Mouse (Mus musculus) heart, embryonic 11.5 days (tissue): ENCODE results near the gene Dhrs13. TPM values are rescaled to one million over a fixed set of nuclear protein-coding genes. Genes with fewer than 3 reads are reported as not detected.

Source experiments
- microRNA counts: library from miRNA; unstranded; fragments of <30 nt; microRNA quantifications from one replicate; lab custom pipeline; 2015
- microRNA-seq: library from miRNA; unstranded; fragments of <30 nt; microRNA quantifications from one replicate; pipeline ENCODE4, GENCODE M21; 2016; ENCODE audit warnings: borderline number of aligned reads
- polyA plus RNA-seq: library from polyadenylated mRNA; unstranded; fragments of >200 nt; fragmentation: Nextera tagmentation; extraction: Ambion mirVana; gene quantifications from 2 replicates; pipeline ENCODE4 v1.2.1, GENCODE M21; 2014

Gene Dhrs13
- polyA plus RNA-seq, 1 experiment from 2014 or later: 15.8 TPM

MicroRNAs encoded within 50 kb of the gene (microRNA counts, 519-probe panel; counts per million panel counts)
- microRNA mmu-miR-144 (lab: Ali Mortazavi, UCI): 6,304 counts per million, percentile 81 among the panel's probes with 10 or more counts
- microRNA mmu-miR-451 (lab: Ali Mortazavi, UCI): 5,112 counts per million, percentile 53 among the panel's probes with 10 or more counts

Small RNA genes lying within 50 kb of the gene (microRNA-seq; reads per million reads assigned to microRNA genes)
- gene Mir144 (200 reads per million, percentile 70 among the genes with 10 or more reads in this experiment), gene Mir451a (not detected), gene Mir451b (not detected)

Other genes with a start within 250 kb of the Dhrs13 start
- gene Gm10277, start 244.5 kb upstream of the Dhrs13 start, polyA plus RNA-seq: 0.55 and 0.87 TPM in 2 replicates
- gene Pipox, start 138.2 kb upstream of the Dhrs13 start, polyA plus RNA-seq: 1.8 and 2.4 TPM in 2 replicates
- gene Sez6, start 101.5 kb upstream of the Dhrs13 start, polyA plus RNA-seq: 0.09 TPM in 1 of 2 replicates, not detected in the other
- gene Phf12, start 49.5 kb upstream of the Dhrs13 start, polyA plus RNA-seq: 9.1 and 14.2 TPM in 2 replicates
- gene Flot2, start 5.7 kb downstream of the Dhrs13 start, polyA plus RNA-seq: 62.0 and 67.1 TPM in 2 replicates
- gene Eral1, start 48.1 kb downstream of the Dhrs13 start, polyA plus RNA-seq: 25.6 and 27.0 TPM in 2 replicates
- 22.4 and 26.9 TPM in 2 replicates for gene Fam222b, start 62.4 kb downstream of the Dhrs13 start, polyA plus RNA-seq
- 34.2 and 38.4 TPM in 2 replicates for gene Traf4, start 133.3 kb downstream of the Dhrs13 start, polyA plus RNA-seq
- gene Nek8, start 144.4 kb downstream of the Dhrs13 start, polyA plus RNA-seq: 9.9 and 10.6 TPM in 2 replicates
- gene Tlcd1, start 144.4 kb downstream of the Dhrs13 start, polyA plus RNA-seq: 16.1 and 16.3 TPM in 2 replicates
- 1,064 and 1,178 TPM in 2 replicates for gene Rpl23a, start 151.3 kb downstream of the Dhrs13 start, polyA plus RNA-seq
- gene Rab34, start 156.2 kb downstream of the Dhrs13 start, polyA plus RNA-seq: 62.2 and 62.5 TPM in 2 replicates
- gene Proca1, start 161.1 kb downstream of the Dhrs13 start, polyA plus RNA-seq: 4.2 TPM in 2 replicates
- gene Sdf2, start 213.5 kb downstream of the Dhrs13 start, polyA plus RNA-seq: 50.2 and 55.1 TPM in 2 replicates
- 15.2 and 22.2 TPM in 2 replicates for gene Supt6, start 213.7 kb downstream of the Dhrs13 start, polyA plus RNA-seq
- 69.4 and 86.5 TPM in 2 replicates for gene 2610507B11Rik, start 229.5 kb downstream of the Dhrs13 start, polyA plus RNA-seq